Mouse (Mus musculus): ENCODE results near the gene Pramef25. TPM values are rescaled to one million over a fixed set of nuclear protein-coding genes. Genes with fewer than 3 reads are reported as not detected.
"Not testable (repeated sequence)": the region's sequence is repeated elsewhere in the genome, so short reads cannot be mapped to it uniquely, and the experiment has no call there.

Pramef25 gene
- not detected for total RNA-seq (2021)

DNA sequence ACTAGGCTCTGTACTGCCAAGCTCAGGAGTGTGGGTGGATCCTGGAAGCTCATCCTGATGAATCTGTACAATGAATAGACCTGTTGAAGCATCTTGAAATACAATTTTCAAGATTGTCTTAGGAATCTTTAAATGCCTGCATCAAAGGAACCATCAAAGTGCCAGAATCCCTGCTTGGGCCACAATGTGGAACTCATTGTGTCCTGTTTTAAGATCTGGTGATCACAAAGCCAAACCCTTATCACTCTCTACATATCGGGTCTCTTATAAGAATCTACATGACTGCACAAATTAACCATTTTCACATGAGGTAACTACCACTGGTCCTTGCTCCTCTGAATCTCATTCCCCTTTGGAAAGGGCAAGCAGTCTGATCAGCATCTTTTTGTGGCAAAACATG lies at the start of gene Pramef25:
Gene Pramef25, minus strand, starts transcription at position 101 of the 400 bp plus-strand sequence.
- intact Hi-C loops (cut with DNase I); DNase-seq (ENCODE audit: low spot score in 2 of 2): not testable (repeated sequence)

DNA sequence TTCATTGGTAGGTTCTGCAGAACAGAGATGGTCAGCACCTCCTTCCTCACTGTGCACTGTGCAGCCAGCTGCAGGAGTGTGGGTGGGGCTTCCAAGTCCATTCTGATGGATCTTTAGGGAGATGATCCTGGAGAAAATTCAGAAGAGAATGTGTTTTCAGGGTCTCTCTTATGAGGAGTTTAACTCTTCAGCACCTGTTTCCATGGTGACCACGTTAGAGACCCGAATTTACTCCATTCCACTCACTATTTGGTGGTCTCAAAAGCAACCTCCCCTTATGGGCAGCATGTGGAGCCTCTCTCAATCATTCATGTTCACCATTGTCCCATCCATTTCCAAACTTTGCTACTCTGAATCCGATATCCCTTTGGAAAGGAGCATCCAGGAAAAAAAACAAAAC lies 43.5 kb upstream of the Pramef25 start, which contains the start of gene Pramef17:
Gene Pramef17, minus strand, starts transcription at position 101 of the 400 bp plus-strand sequence.
- intact Hi-C loops (cut with DNase I); DNase-seq (ENCODE audit: low spot score in 2 of 2): not testable (repeated sequence)

DNA sequence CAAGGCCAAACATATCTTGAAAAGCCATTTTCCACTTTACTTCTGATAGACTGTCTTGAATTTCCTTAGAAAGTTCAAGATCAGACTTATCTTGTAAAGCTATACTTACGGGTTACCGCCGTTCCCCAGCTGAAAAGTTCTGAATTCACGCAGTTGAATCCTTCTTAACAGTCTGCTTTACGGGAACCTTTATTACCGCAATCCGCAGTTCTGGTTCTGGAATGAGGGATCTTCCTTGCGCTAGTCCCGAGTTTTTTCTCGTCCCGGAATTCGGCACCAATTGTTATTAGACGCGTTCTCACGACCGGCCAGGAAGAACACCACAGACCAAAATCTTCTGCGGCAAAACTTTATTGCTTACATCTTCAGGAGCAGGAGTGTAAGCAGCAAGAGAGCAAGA lies 37.3 kb upstream of the Pramef25 start:
- DNase-seq (ENCODE audit: low spot score in 2 of 2), result peak; percentile 64 to 68

GRCm38 (mm10) chr4:143987475-143987941 lies 36.7 kb upstream of the Pramef25 start:
- peak; percentile 53 to 60 for DNase-seq (ENCODE audit: low spot score in 2 of 2)
- intact Hi-C loops (cut with DNase I), result not testable (repeated sequence)

More for the DNA sequence above, 37.3 kb upstream of the Pramef25 start:
- intact Hi-C loops (cut with DNase I), result not testable (repeated sequence)

- intact Hi-C loops (cut with DNase I), result not testable (repeated sequence)
- peak; percentile 23 to 40 for DNase-seq (ENCODE audit: low spot score in 2 of 2)
These were observed 34.9 kb upstream of the Pramef25 start for GRCm38 (mm10) chr4:143985733-143986132.

GRCm38 (mm10) chr4:143985165-143985564 lies 34.3 kb upstream of the Pramef25 start:
- intact Hi-C loops (cut with DNase I), result not testable (repeated sequence)
- peak; percentile 16 to 20 for DNase-seq (ENCODE audit: low spot score in 2 of 2)

- DNase-seq (ENCODE audit: low spot score in 2 of 2); intact Hi-C loops (cut with DNase I): not testable (repeated sequence)
These were observed 32.6 kb upstream of the Pramef25 start for GRCm38 (mm10) chr4:143983446-143983845.

DNA sequence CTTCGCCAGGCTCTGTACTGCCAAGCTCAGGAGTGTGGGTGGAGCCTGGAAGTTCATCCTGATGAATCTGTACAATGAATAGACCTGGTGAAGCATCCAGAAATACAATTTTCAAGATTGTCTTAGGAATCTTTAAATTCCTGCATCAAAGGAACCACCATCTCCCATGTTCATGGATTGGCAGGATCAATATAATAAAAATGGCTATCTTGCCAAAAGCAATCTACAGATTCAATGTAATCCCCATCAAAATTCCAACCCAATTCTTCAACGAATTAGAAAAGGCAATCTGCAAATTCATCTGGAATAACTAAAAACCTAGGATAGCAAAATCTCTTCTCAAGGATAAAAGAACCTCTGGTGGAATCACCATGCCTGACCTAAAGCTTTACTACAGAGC lies 16.0 kb upstream of the Pramef25 start, which contains the start of gene Gm13101:
Gene Gm13101, minus strand, starts transcription at position 101 of the 400 bp plus-strand sequence.
- intact Hi-C loops (cut with DNase I); DNase-seq (ENCODE audit: low spot score in 2 of 2): not testable (repeated sequence)

- DNase-seq (ENCODE audit: low spot score in 2 of 2); intact Hi-C loops (cut with DNase I): not testable (repeated sequence)
These were observed 50.5 kb downstream of the Pramef25 start, which contains the start of gene Pramef6 for GRCm38 (mm10) chr4:143900280-143900679. Gene Pramef6, minus strand, starts transcription at chr4:143900380.

Other genes starting within 250 kb of the Pramef25 start
- gene Gm13089, start 248.3 kb downstream of the Pramef25 start, total RNA-seq (2021), result not detected
- not detected for gene Gm13078, start 231.6 kb downstream of the Pramef25 start, total RNA-seq (2021)
- gene Gm13023, start 161.7 kb downstream of the Pramef25 start, total RNA-seq (2021), result not detected
- not detected for gene Gm13084, start 134.9 kb downstream of the Pramef25 start, total RNA-seq (2021)
- not detected for gene Gm13103, start 104.5 kb downstream of the Pramef25 start, total RNA-seq (2021)
- not detected for gene Pramef6, start 50.6 kb downstream of the Pramef25 start, total RNA-seq (2021)
- gene Gm13101, start 15.9 kb upstream of the Pramef25 start, total RNA-seq (2021), result not detected
- not detected for gene Pramef17, start 43.4 kb upstream of the Pramef25 start, total RNA-seq (2021)
- not detected for gene Pramel4, start 108.1 kb upstream of the Pramef25 start, total RNA-seq (2021)
- gene Gm13102, start 155.5 kb upstream of the Pramef25 start, total RNA-seq (2021), result not detected
- not detected for gene Oog3, start 211.6 kb upstream of the Pramef25 start, total RNA-seq (2021)
- gene Oog2, start 239.7 kb upstream of the Pramef25 start, total RNA-seq (2021), result not detected

All from left cerebral cortex, postnatal 25 days (tissue).